Mouse (Mus musculus) megakaryocyte, embryonic 14.5 days (primary cell): ENCODE measurements around the gene Tfeb.

Experiments
- FLI1 ChIP-seq: IDR thresholded peaks from 2 replicates; pipeline ENCODE4 v1.6.1; 2012; ENCODE audit warnings: low read length, inconsistent platforms, mixed read lengths
- GATA1 ChIP-seq: IDR thresholded peaks from 3 replicates; pipeline ENCODE4 v1.6.1; 2012; ENCODE audit warnings: mixed read lengths, low read length, inconsistent platforms, borderline replicate concordance

- TF ChIP-seq GATA1 (no peak), FLI1 (no peak)
Observed at GRCm38 (mm10) chr17:47738066-47738878, 1.4 kb downstream of the Tfeb start.
